Mouse (Mus musculus) testis, adult 2 months (tissue): ENCODE measurements at regions not wholly inside any gene's neighbourhood (a gene's known extent, or its start where the extent isn't known, plus 50 kb on each side); places are given as distances from the start of the nearest gene placed in this dataset.

Experiments used
- CTCF ChIP-seq: fragments of 200-500 bp; IDR thresholded peaks from 2 replicates; pipeline ENCODE4 v1.5.1; 2012; ENCODE audit warnings: low read depth, mild to moderate bottlenecking, inconsistent platforms, low read length, moderate library complexity; ENCODE audit not compliant: control insufficient read depth, insufficient read depth, insufficient replicate concordance
- POLR2A ChIP-seq: fragments of 200-500 bp; IDR thresholded peaks from 2 replicates; pipeline ENCODE4 v1.6.1; 2012; ENCODE audit warnings: low read depth, mild to moderate bottlenecking, inconsistent platforms, low read length, moderate library complexity; ENCODE audit not compliant: control insufficient read depth

GRCm38 (mm10) chr6:94925408-94925807 is 191.6 kb upstream of the Kbtbd8 start:
- no peak for TF ChIP-seq POLR2A
- no peak for TF ChIP-seq CTCF
